Mouse (Mus musculus) embryonic fibroblast, embryonic 13.5 days (primary cell): ENCODE results near the gene Zbtb7a.

Experiments
- CTCF ChIP-seq: IDR thresholded peaks from 2 replicates; pipeline ENCODE4 v1.5.1; 2011; ENCODE audit warnings: mild to moderate bottlenecking, control low read depth, low read length, moderate library complexity, borderline replicate concordance; ENCODE audit not compliant: insufficient read depth
- POLR2A ChIP-seq: IDR thresholded peaks from 2 replicates; pipeline ENCODE4 v1.6.1; 2011; ENCODE audit warnings: low read depth, mild to moderate bottlenecking, control low read depth, low read length, moderate library complexity

DNA sequence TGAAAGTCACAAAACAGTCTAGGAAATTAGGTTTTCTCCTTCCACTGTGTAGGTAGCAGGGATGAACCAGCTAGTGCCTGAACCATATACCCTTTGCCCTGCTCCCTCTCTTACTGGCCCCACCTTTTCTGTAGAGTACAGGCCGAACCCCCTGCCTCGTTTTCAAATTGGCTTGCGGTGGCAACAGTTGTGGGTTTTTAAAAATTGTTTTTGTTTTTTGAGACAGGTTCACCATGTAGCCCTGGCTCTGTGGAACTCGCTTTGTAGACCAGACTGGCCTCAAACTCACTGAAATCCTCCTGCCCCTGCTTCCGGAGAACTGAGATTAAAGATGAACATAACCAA lies 33.0 kb downstream of the Zbtb7a start:
- TF ChIP-seq CTCF (no peak), POLR2A (peak; percentile 20; the same call in 1 of the 2 replicates)
